Mouse (Mus musculus) heart, adult 2 months (tissue): ENCODE data around the gene Axl.

ENCODE experiments used
- CTCF ChIP-seq: fragments of 200-600 bp; IDR thresholded peaks from 2 replicates; pipeline ENCODE4 v1.8.1; 2022; ENCODE audit warnings: antibody characterized with exemption, mild to moderate bottlenecking, moderate library complexity
- EP300 ChIP-seq: fragments of 200-500 bp; IDR thresholded peaks from 2 replicates; pipeline ENCODE4 v1.6.1; 2011; ENCODE audit warnings: low read depth, low read length, control low read depth; ENCODE audit not compliant: insufficient read depth

DNA sequence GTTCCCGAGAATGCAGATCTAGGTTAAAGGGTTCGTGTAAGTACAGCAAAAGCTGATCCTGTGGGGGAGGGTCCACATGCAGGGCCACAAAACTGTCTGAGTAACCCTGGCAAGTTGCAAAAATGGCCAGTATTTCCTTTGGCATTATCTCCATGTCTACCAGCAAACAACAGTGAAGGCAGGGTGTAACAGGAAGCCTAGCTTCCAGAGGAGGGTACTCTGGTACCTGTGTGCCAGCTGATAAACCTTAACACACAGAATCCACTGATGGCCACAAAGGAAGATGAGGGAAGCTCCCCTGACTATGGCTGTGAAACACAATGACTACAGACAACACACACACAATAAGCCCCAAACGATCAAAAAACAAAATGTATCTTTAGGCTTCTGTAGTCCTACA lies 50.2 kb downstream of the Axl start:
- TF ChIP-seq EP300 (no peak), CTCF (no peak)
